Mouse (Mus musculus) thymus, postnatal 36 days (tissue): Measurements from ENCODE around the gene Rpusd4.

ENCODE experiments used
- DNase-seq, 2 experiments: peaks; one replicate each; pipeline ENCODE4 v3.0.0; 2022; ENCODE audit warnings: mixed read lengths in 2 of 2

Gene Rpusd4

GRCm38 (mm10) chr9:35289992-35290391 is 22.3 kb downstream of the Rpusd4 start:
- no peak for DNase-seq

GRCm38 (mm10) chr9:35290417-35290816 is 22.8 kb downstream of the Rpusd4 start:
- DNase-seq, result no peak

- DNase-seq, result no peak
Observed at GRCm38 (mm10) chr9:35290916-35291315, 23.3 kb downstream of the Rpusd4 start.

DNA sequence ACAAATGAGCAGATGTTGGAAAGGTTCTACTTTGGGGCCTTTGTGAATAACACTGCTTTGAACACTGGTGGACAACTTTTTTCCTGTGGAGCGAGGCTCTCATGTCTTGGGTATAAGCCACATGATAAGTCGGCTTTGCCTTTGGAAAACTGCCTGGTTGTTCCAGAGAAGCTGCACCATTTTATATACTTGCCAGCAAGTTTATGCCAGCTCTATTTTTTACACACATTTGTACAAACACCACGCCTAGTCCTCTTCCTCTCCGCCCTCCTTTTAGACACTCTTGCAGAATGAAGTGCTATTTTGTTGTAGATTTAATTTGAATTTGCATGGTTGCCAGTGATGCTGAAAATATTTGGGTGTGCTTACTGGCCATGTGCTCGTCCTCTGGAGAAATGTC is 25.8 kb downstream of the Rpusd4 start:
- DNase-seq, result no peak

DNA sequence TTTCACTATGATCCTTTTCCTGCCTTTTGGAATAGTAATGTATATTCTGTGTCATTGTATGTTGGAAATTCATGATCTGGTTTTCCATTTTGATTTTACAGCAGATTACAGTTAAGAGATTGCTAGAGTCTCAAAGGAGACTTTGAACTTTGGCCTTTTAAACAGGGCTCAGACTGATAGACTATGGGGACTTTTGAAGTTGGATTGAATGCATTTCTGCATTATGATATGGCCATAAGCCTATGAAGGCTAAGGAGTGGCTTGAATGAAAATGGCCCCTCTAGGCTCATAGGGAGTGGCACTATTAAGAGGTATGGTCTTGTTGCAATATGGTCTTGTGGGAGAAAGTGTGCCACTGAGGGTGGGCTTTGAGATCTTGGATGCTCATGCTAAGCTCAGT is 30.1 kb downstream of the Rpusd4 start:
- no peak for DNase-seq

DNA sequence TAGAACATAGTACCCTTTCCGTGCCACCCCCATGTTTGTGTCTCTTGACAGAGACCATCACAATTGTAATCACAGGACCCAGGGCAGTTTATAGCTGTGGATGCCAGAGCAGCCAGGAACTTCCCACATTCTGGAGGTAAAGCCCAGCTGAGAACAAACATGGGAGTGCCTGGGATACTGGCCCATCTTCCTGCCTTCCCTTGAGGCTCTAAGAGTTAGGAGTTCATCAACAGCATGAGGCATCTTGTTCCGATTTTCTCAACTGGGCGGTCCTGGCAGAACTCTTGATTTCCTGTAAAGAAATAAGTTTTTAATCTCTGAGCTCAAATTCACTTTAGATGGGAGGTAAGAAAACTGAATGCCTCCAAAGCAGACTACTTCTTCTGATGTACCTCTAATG is 34.5 kb downstream of the Rpusd4 start:
- DNase-seq, result no peak

- no peak for DNase-seq
Observed at GRCm38 (mm10) chr9:35307461-35307860, 39.8 kb downstream of the Rpusd4 start.

DNA sequence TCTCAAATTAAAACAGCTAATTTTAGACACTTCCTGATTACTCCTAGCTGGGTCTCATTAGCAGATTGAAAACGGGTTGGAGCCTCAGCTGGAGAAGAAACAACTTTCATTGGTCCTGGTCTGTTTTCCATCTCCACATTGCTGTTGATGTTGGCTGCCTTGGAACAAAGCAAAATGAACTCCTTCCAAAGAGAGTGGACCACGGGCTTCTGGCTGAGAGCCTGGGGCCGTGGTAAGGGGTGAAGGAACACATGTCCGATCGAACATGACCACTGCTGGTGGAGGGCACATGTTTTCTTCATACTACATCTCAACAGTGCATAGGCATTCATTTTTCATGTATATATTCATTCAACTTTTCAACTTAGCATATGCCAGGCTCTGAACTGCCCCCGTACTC is 42.7 kb downstream of the Rpusd4 start:
- no peak for DNase-seq

DNA sequence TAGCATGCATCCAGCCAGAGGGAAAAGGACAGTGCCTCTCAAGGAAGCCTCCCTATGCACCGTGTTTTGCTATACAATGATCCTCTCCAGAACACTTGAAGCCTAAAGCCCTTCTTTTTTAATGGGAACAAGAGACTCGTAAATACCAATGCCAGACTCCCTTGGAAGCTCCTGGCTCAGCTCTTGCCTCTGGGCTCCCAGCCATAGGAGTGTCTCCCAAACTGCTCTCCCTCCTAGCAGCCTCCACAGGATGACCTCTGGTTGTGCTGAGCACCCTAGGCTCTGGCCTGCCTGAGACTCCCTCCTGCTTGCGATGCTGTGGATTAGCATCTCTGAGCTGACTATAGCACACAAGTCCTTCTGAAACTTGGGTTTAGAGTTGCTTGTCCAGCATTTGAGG is 44.9 kb downstream of the Rpusd4 start:
- no peak for DNase-seq

- no peak for DNase-seq
Observed at GRCm38 (mm10) chr9:35313601-35314000, 45.9 kb downstream of the Rpusd4 start.

GRCm38 (mm10) chr9:35314254-35314653 is 46.6 kb downstream of the Rpusd4 start:
- DNase-seq, result no peak

DNA sequence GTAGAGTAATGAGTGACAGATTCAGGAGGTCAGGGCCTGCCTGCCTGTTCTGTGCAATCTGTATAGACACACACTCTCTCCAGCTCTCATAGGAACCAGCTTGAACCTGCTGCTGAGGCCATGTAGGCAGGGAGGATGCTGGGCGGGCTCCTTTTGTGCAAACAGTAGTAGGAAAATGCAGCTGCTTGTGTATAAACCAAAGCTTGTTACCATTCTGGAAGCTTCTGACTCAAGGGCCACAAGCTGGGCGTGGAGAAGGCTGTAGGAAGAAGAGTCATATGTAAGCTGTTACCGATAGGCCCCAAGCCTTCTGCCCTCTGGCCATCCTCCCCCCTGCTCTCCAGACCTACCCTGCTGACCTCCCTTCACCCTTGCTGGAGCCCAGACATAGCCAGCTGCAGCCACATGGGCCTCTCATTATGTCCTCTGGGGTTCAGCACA is 49.1 kb downstream of the Rpusd4 start:
- DNase-seq, result no peak

DNA sequence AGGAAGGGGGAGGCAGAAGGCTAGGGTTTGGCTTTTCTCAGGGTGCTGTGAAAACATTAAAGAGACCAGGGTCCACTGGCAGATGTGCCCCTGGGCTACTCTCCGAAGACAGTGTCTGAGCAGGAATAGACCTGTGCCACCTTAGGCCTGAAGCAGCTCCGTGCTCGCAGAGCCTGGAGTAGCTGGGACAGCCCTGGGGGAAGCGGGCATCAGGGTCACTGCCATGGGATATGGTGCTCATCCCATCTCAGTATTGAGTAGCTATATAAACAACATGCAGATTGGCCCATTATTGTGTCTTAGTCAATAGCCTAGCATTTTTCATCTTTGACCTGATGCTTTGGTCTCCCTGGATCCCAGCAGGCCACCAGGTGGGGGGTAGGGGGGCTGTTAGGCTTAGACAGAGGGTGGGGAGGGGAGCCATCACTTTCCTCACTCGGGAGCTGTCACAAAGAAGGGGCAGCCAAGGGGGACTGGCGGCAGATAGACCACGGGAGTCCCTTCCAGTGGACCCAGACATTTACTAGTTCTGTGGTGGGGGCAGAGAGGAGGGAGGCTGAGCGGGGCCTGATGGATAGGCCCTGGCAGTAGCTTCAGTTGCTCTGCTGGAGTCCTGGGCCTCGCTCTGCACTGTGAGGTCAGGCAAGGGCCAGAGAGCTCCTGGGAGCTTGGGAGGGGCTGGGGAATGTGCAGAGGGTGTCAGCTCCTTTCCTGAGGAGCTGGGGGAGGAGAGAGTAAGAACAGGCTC is 49.7 kb downstream of the Rpusd4 start:
- DNase-seq, result no peak

DNA sequence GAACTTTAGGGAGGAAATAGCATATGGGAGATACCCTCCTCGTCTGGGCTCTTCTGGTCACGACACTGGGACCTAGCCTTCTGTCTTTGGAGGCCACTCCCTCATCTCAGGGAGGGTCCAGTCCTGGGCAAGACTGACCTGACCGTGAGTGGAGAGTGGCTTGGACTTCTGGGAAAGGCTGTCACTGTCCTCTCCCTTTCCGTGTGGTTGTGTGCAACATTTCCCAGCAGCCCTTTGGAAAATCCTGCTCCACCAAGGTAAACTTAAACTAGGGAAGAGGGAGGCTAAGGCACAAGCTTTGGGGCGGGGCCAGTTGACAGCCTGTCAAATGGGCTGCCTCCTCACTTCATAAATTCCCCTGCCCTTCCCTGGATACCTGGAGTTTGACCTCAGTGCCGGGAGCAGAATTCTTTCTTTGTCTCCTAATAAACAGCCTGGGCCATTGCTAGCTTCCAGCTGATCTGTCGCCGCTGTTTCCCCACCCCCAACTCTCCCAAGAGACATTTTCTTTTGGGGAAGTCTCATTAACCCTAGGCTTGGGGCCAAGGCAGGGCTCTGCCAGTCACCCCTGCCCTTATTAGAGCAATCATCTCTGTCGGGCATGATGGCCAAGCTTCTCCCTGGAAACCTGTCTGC is 51.0 kb downstream of the Rpusd4 start:
- DNase-seq, result no peak

- DNase-seq, result no peak
Observed at GRCm38 (mm10) chr9:35320288-35320687, 52.6 kb downstream of the Rpusd4 start.

GRCm38 (mm10) chr9:35323974-35324373 is 56.3 kb downstream of the Rpusd4 start:
- DNase-seq, result no peak

DNA sequence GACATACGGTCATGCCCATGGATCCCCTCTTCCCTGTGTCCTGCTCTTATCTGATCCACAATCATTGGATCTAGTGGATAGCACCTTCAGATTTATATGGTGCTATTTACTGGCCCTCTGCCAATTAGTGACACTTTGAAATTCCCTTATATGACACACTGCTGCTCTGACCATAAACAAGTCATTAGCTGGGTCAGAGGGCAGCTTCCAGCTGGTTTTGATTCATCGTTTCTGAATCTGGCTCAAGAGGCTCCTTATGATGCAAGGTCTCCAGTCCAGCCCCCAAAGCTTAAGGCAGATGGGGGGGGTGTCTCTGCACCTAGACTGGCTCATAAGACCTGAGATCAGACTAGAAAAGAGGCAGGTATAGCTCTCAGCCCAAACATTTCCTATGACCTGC is 56.9 kb downstream of the Rpusd4 start:
- no peak for DNase-seq

DNA sequence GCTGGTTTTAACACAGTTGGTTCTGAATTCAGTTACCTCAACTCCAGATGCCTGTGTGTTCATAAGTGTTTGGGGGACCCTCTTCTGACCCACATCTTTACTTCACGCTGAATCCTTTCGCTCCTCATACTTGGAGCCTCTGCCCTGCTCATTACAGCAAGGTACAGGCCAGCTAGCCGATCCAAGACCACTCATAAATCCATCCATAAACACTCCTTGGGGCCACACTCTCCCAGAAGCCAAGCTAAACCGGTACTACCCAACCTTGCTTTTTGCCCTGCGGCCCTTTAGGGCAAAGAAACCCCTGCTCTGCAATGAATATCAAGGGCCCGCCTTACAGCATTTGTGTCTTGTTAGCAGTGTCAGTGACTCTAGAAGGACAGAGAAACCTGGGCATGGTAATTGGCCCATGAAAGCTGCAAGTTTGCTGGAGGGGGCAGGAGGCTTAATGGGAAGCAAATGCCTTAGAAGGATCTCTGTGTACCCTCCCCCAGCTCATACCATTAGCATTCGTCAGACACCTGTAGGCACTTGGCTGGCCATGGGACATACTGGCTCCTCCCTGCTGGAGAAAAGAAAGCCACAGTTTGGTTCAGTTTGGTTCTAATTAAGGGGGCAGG is 59.1 kb downstream of the Rpusd4 start:
- DNase-seq, result no peak
